Mouse (Mus musculus) embryonic facial prominence, embryonic 11.5 days (tissue): ENCODE data around the gene Pigh. TPM values are rescaled to one million over a fixed set of nuclear protein-coding genes. Genes with fewer than 3 reads are reported as not detected.

Experiments used
- ATAC-seq: fragments of 200-750 bp; cut with Nextera tagmentation; replicated peaks from 2 replicates; pipeline ENCODE4 v1.8.0; 2017; ENCODE audit warnings: low read depth; ENCODE audit not compliant: insufficient number of reproducible peaks, low FRiP score, low TSS enrichment
- DNase-seq: peaks from one replicate; pipeline ENCODE4 v3.0.0-alpha.2; 2015; ENCODE audit warnings: low spot score
- H3K27ac ChIP-seq: fragments of 300-500 bp; sonication (generic); replicated peaks from 2 replicates; pipeline ENCODE4 v1.5.1; 2014; ENCODE audit warnings: mild to moderate bottlenecking, low read depth, low read length, control low read depth
- H3K27me3 ChIP-seq: fragments of 300-500 bp; sonication (generic); 2 replicates; pipeline ENCODE4 v1.6.1; 2014; ENCODE audit warnings: mild to moderate bottlenecking, low read length, moderate library complexity, mixed read lengths; ENCODE audit not compliant: control insufficient read depth, insufficient read depth
- H3K36me3 ChIP-seq: fragments of 300-500 bp; sonication (generic); replicated peaks from 2 replicates; pipeline ENCODE4 v1.6.1; 2014; ENCODE audit warnings: low read depth, mild to moderate bottlenecking, low read length, moderate library complexity, mixed read lengths; ENCODE audit not compliant: control insufficient read depth, insufficient read depth
- H3K4me1 ChIP-seq: fragments of 300-500 bp; sonication (generic); 2 replicates; pipeline ENCODE4 v1.6.1; 2014; ENCODE audit warnings: low read length, mixed read lengths; ENCODE audit not compliant: control insufficient read depth, insufficient read depth
- H3K4me2 ChIP-seq: fragments of 300-500 bp; sonication (generic); 2 replicates; pipeline ENCODE4 v1.6.1; 2014; ENCODE audit warnings: low read depth, mild to moderate bottlenecking, control low read depth, low read length, moderate library complexity
- H3K4me3 ChIP-seq: fragments of 300-500 bp; sonication (generic); 2 replicates; pipeline ENCODE4 v1.5.1; 2014; ENCODE audit warnings: low read depth, low read length, control low read depth
- H3K9ac ChIP-seq: fragments of 300-500 bp; sonication (generic); replicated peaks from 2 replicates; pipeline ENCODE4 v1.6.1; 2014; ENCODE audit warnings: mild to moderate bottlenecking, control low read depth, low read length
- H3K9me3 ChIP-seq: fragments of 300-500 bp; sonication (generic); replicated peaks from 2 replicates; pipeline ENCODE4 v1.6.1; 2016; ENCODE audit warnings: mild to moderate bottlenecking, low read length, inconsistent platforms, mixed read lengths; ENCODE audit not compliant: control insufficient read depth
- WGBS: fragments of 180-500 bp; shearing (Covaris S2); extraction: QIAGEN DNeasy Blood & Tissue Kit; methylation state at CpG from one replicate; pipeline ENCODE4 v1.1.7; 2014; 5-methylcytosine and 5-hydroxymethylcytosine counted together
- polyA plus RNA-seq: library from polyadenylated mRNA; unstranded; fragments of >200 nt; fragmentation: Nextera tagmentation; extraction: Ambion mirVana; gene quantifications from 2 replicates; pipeline ENCODE4 v1.2.1, GENCODE M21; 2014

The Pigh gene
- polyA plus RNA-seq, 1 experiment from 2014 or later = 30.5 TPM

DNA sequence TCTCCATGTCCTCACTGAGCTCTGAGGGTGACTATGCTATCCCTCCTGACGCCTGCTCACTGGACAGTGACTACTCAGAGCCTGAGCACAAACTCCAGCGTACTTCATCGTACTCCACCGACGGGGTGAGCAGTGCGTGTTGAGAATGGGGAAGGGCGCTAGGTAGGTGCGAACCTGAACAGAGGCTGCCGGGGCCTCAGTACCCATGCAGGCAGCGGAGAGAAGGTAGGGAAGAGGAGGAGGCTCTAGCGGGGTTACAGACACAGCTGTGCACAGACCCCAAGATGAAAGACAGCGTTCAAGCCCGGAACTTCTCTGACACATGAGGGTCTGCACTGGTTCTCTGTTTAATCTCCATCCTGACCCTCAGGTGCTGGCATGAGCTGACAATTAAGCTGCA lies 25.0 kb downstream of the Pigh start:
- H3K4me3 ChIP-seq = no peak overlapping the region
- H3K9ac ChIP-seq = no peak overlapping the region
- 87% methylated on average over 13 of the region's 13 CpGs for WGBS
- no peak overlapping the region for H3K27ac ChIP-seq
- H3K36me3 ChIP-seq = no peaks in the 10 kb centered on the region
- H3K4me2 ChIP-seq = no peak overlapping the region
- H3K27me3 ChIP-seq = no peaks in the 10 kb centered on the region
- ATAC-seq (no peak), DNase-seq (no peak)
- H3K9me3 ChIP-seq = no peaks in the 10 kb centered on the region
- H3K4me1 ChIP-seq = no peaks in the 10 kb centered on the region

- no peaks in the 10 kb centered on the region for H3K36me3 ChIP-seq
Measured at GRCm38 (mm10) chr12:79060766-79061652, 28.4 kb downstream of the Pigh start.

GRCm38 (mm10) chr12:79060134-79060533 lies 29.3 kb downstream of the Pigh start:
- WGBS = 91% methylated on average over 9 of the region's 9 CpGs
- no peak overlapping the region for H3K27ac ChIP-seq
- no peak overlapping the region for H3K4me2 ChIP-seq
- H3K36me3 ChIP-seq = no peaks in the 10 kb centered on the region
- H3K27me3 ChIP-seq = no peaks in the 10 kb centered on the region
- H3K4me1 ChIP-seq = no peaks in the 10 kb centered on the region
- H3K4me3 ChIP-seq = no peak overlapping the region
- no peaks in the 10 kb centered on the region for H3K9me3 ChIP-seq
- DNase-seq (no peak), ATAC-seq (no peak)
- H3K9ac ChIP-seq = no peak overlapping the region

More at GRCm38 (mm10) chr12:79060766-79061652, 28.4 kb downstream of the Pigh start:
- Histone ChIP-seq H3K9ac (no peak overlapping the region), H3K4me1 (no peaks in the 10 kb centered on the region), H3K27ac (no peak overlapping the region), H3K4me3 (no peak overlapping the region), H3K4me2 (no peak overlapping the region), H3K27me3 (no peaks in the 10 kb centered on the region), H3K9me3 (no peaks in the 10 kb centered on the region)
- DNase-seq = no peak
- ATAC-seq = no peak
- 74% methylated on average over 7 of the region's 7 CpGs for WGBS

- Histone ChIP-seq H3K9me3 (no peaks in the 10 kb centered on the region), H3K4me3 (no peak overlapping the region), H3K9ac (no peak overlapping the region), H3K36me3 (no peaks in the 10 kb centered on the region), H3K27me3 (no peaks in the 10 kb centered on the region), H3K27ac (no peak overlapping the region), H3K4me1 (no peaks in the 10 kb centered on the region), H3K4me2 (no peak overlapping the region)
- DNase-seq (no peak), ATAC-seq (no peak)
- 65% methylated on average over 6 of the region's 6 CpGs for WGBS
Measured at GRCm38 (mm10) chr12:79059573-79059972, 29.9 kb downstream of the Pigh start.

- Histone ChIP-seq H3K27ac (no peak overlapping the region), H3K36me3 (no peaks in the 10 kb centered on the region), H3K4me3 (no peak overlapping the region)
Measured at GRCm38 (mm10) chr12:79055276-79055675, 34.2 kb downstream of the Pigh start.

DNA sequence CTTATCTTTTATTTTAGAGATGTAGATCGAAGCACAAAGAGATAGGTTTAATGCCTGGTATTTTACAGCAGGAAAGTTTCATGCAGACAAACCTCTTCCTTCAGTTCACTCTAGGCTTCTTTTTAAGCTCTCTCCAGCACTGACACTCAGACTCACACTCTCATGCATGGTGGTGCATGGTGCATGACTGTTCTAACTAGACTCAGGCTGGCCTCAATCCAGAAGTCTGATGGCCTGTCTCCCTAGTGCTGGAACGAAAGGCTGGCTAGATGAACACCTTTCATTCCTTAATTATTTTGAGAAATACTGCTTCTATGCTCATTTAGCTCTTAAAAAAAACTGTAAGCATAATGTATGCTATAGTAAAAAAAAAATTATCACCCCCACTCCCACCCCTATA lies 37.4 kb downstream of the Pigh start:
- Histone ChIP-seq H3K9me3 (no peaks in the 10 kb centered on the region), H3K4me3 (no peak overlapping the region), H3K27me3 (no peaks in the 10 kb centered on the region), H3K36me3 (no peaks in the 10 kb centered on the region), H3K4me2 (no peak overlapping the region), H3K4me1 (no peaks in the 10 kb centered on the region), H3K9ac (no peak overlapping the region), H3K27ac (no peak overlapping the region)
- ATAC-seq = no peak
- no peak for DNase-seq
- WGBS = 94% methylated on average over 2 of the region's 2 CpGs

More at GRCm38 (mm10) chr12:79055276-79055675, 34.2 kb downstream of the Pigh start:
- DNase-seq (no peak), ATAC-seq (no peak)
- Histone ChIP-seq H3K9ac (no peak overlapping the region), H3K4me2 (no peak overlapping the region), H3K4me1 (no peaks in the 10 kb centered on the region), H3K9me3 (no peaks in the 10 kb centered on the region), H3K27me3 (no peaks in the 10 kb centered on the region)
- WGBS = 91% methylated on average over 7 of the region's 7 CpGs

DNA sequence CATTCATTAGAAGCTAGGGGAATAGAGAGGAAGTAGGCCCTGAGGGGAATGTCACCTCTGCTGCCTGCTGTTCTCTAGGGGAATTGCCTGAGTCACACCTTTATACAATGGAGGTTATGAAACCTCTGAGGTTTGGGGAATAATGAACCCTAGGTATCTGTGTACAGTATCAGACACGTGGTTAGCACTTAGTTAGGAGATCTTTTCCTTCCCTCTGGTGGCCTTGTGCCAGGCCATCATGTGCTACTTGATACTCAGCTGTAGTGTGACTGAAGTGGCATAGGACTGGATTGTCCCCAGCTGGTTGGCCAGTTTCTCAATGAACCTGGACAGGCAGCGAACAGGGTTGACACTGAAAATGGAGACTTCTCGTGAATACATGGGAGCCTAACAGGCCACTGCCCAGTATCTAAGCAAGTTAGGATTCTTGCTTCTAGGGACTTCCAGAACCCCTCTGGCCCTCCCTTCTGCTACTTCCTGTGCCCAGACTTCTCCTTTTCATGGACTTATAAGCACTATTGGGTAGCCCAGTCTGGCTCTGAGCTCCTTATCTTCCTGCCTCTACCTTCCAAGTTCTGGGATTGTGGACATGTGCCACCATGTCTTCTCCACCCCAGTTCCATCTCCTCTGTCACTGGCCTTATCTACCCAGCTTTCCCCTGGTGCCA lies 38.8 kb downstream of the Pigh start:
- Histone ChIP-seq H3K4me1 (no peaks in the 10 kb centered on the region), H3K9ac (no peak overlapping the region), H3K36me3 (no peaks in the 10 kb centered on the region), H3K4me2 (no peak overlapping the region), H3K27ac (no peak overlapping the region), H3K9me3 (no peaks in the 10 kb centered on the region), H3K27me3 (no peaks in the 10 kb centered on the region), H3K4me3 (no peak overlapping the region)
- ATAC-seq = no peak
- DNase-seq = no peak
- WGBS = 91% methylated on average over 3 of the region's 3 CpGs

DNA sequence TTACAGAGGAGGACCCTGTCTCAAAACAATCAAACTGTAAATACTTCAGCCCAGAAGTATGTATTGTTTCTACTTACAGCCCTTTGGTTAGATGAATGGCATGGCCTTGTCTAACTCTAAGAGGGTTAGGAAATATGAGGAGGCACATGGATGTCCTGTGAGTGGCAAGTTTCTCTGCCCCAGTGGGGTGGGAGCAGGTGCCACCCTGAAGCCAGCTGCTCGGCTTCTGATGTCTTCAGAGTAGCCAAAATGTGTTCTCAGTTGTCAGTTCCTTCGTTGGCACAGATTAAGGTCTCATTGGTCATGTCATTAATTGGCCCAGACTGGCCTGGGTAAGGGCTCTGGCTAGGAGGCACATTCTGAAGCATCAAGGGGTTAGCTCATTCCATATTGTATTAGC lies 39.6 kb downstream of the Pigh start:
- no peak overlapping the region for H3K27ac ChIP-seq
- no peaks in the 10 kb centered on the region for H3K36me3 ChIP-seq
- no peak overlapping the region for H3K4me2 ChIP-seq
- H3K9me3 ChIP-seq = no peaks in the 10 kb centered on the region
- no peak overlapping the region; the same call in 1 of the 2 replicates for H3K9ac ChIP-seq
- ATAC-seq (no peak), DNase-seq (no peak)
- H3K4me1 ChIP-seq = no peaks in the 10 kb centered on the region
- H3K27me3 ChIP-seq = no peaks in the 10 kb centered on the region
- WGBS = 86% methylated on average over 2 of the region's 2 CpGs
- no peak overlapping the region for H3K4me3 ChIP-seq
